Mouse (Mus musculus) thymus, adult 2 months (tissue): ENCODE measurements around the gene Ppm1j.

Experiments used
- CTCF ChIP-seq: fragments of 200-500 bp; IDR thresholded peaks from 2 replicates; pipeline ENCODE4 v1.5.1; 2012; ENCODE audit warnings: mild to moderate bottlenecking, control low read depth, low read length, moderate library complexity, borderline replicate concordance; ENCODE audit not compliant: control insufficient read depth, poor library complexity, insufficient read depth; ENCODE audit errors: extremely low read depth
- POLR2A ChIP-seq: fragments of 200-500 bp; IDR thresholded peaks from 2 replicates; pipeline ENCODE4 v1.6.1; 2012; ENCODE audit warnings: mild to moderate bottlenecking, low read length, control low read depth, moderate library complexity; ENCODE audit not compliant: control insufficient read depth, poor library complexity, insufficient read depth; ENCODE audit errors: extremely low read depth

DNA sequence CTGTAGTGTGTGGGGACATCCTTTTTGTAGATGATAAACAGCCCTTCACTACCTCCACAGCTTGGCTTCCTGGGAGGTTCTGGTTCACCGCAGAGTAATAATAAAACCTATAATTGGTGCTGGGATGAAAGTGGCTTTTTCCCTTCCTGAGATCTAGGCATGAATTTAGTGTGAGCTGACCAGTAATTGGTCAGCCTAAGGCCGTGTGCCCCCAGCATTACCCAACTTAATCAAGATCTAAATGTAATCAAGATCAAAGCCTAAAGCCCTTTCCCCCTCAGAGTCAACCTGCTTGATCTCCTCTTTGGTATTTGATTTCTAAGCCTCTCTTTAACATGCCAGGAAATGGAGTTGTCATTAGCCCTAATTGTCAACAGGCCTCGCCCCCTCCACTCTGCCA is 47.9 kb upstream of the Ppm1j start:
- TF ChIP-seq CTCF (no peak), POLR2A (no peak)
